Mouse (Mus musculus) naive thymus-derived CD4-positive, alpha-beta T cell, adult 2 months (primary cell): ENCODE data around the gene Acadvl.
"Not testable (repeated sequence)": the region's sequence is repeated elsewhere in the genome, so short reads cannot be mapped to it uniquely, and the experiment has no call there.

Experiments
- DNase-seq: peaks from one replicate; pipeline ENCODE4 v3.0.0-alpha.2; 2011; ENCODE audit warnings: low read depth

Acadvl gene

GRCm38 (mm10) chr11:70027397-70027796 lies 12.2 kb upstream of the Acadvl start:
- peak; percentile 67 for DNase-seq

DNA sequence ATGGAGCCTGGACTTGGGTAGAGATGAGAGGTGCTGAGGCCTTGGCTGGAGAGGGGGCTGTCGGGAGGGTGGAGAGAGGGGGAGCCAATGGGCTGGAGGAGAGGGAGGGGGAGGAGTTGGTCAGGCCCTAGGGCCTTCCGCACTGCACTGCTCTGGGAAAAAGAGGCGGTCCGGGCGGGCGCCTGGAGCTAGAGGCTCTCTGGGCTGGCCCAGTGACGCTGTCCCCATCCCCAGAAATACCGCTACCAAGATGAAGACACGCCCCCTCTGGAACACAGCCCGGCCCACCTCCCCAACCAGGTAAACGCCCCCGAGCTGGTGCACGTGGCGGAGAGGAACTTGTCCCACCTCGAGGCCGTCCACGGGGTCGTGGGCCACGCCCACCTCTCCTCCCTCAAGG lies 11.5 kb upstream of the Acadvl start:
- DNase-seq, result no peak

DNA sequence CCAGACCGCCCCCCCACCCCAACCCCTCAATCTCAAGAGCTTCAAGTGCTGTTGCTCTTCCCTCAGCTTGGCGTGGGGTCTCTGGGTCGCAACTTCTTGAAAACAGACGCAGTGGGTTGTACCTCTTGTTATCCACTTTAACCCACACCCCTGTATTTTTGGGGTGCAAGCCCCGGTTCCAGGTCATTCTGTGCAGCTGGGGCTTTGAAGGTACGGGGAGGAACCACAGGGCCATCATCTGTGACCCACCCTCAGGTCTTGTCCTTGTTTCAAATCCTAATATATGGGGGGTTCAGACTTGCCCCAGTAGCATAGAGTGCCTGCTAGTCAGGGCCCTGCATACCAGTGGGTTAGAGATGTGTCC lies 8.9 kb upstream of the Acadvl start:
- DNase-seq, result no peak

- no peak for DNase-seq
These were observed 8.4 kb upstream of the Acadvl start for GRCm38 (mm10) chr11:70023481-70024150.

DNA sequence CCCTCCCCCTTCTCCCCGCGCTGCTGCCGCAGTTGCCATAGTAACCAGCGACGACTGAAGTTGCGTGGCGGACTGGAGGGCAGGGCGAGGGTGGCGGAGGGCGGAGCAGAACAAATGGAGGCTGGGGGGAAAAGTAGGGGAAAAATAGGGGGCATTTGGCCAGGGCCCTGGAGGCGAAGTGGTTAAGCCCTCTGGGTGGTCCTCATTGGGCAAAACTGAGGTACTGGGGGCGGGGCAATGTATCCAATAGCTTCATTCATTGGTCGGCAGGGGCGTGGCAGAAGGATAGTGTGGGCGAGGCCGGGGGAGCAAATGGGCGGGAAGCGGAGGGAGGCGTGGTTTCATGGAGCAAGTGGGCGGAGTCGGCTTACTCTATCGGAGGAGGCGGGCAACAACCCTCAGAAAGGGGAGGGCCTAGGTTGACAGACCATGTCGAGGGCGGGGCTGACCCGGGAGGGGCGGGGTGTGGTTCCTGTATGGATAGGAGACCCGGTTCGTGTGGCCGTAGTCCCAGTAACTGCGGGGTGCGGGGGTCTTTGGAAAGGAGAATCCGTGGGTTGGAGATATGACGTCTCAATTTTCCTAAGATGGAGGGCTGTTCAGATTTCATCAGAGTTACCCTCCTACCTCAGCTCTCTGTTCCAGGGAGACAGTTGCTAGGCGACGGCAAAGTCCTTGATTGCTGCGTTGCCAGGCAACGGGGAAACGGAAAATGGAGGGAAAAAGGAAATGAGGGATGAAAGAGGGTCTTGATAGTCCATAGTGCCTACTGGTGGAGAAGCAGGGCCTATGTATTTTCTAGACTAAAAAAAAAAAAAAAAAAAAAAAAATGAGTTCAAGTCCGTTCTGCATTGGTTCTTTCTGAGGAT lies 6.3 kb upstream of the Acadvl start:
- peak; percentile 94 for DNase-seq

DNA sequence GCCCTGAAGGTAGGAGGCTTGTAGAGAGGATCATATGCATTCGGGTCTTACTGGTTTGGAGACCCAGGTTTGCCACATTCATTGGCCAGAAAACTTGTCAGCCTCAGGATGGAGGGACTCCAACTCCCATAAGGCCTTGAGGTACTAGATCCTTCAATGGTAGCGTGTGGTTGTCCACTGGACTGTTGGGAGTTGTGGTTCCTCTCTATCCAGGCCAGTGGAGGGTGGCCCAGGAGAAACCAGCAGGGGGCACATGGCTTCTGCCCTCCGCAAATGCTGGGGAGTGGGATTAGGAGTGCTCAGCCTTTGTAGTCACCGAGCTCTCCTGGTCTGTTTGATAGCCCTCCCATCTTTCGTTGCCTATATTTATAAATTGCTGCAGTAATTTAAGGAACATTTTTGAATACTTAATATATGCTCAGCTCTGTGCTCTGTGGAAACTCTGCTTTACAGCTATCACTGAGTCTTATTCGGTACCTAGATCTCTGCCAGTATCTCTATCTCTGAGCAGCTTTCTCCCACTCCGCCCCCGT lies 5.6 kb upstream of the Acadvl start:
- peak; percentile 82 for DNase-seq

DNA sequence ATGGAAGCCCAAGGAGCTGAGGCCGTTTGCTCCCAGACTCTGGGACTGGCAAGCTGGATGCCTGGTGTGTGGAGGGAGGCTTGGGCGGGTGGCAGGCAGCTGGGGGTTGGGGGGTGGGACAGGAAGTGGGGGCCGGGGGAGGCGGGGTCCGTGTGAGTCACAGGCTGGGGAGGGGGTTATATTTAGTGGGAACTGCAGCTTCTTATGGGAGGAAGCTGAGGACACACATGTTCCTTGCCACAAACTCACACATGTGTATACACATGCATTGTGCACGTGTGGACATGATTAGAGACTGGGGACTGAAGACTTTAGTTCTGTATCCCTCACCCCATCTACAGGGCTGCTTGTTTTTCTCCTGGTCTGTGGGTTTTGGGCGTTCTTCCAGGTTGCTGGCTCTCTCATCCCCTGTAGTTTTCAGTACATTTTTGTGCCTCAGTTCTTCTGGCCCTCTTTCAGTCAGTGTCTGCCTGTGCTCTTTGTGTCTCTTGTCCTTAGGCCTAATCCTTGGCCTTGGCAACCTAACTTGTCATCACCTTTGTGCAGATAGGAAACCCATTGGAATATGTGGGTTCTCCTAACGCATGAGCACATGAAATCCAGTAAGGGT lies 4.9 kb upstream of the Acadvl start:
- DNase-seq, result peak; percentile 59

- DNase-seq, result no peak
These were observed 4.3 kb upstream of the Acadvl start for GRCm38 (mm10) chr11:70019495-70020021.

DNA sequence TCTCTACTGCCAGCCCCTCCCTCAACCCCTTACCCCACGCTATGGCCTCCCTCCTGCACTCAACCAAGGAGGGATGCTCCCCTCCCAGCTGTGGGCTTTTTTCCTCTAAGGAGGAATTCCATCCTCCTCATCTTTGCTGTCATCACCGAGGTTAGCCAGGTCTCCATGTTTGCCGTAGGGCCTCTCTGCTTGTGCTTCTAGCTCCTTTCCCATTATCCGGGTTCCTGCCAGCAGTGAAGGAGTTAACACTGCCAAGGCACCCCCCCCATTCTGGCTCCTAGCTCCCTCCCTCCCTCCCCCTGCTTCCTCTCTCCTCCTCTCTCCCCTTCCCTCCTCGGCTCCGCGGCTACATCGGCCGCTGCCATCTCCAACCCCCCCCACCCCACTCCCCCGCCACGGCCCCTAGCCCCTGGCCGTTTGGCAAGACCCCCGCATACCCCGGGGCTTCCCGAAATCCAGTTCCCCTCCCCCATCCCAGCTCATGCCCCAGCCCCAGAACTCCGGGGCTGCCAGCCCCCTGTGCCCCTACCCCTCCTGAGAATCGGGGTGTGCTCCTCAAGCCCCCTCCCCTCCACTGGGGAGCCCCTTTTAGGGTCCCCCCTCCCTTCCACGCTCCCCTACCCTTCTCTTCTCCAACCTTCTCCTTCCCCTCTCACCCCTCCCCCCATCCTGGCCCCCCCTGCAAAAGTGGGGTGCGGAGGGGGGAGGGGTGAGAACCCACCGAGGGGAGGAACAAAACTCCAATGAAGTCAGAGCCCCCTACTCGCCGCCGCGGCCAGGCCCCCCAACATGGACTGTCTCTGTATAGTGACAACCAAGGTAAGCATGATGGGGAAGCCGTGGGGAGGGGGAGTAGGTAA lies 3.1 kb upstream of the Acadvl start:
- peak; percentile 58 for DNase-seq

GRCm38 (mm10) chr11:70017199-70017767 lies 2.1 kb upstream of the Acadvl start:
- no peak for DNase-seq

GRCm38 (mm10) chr11:70016669-70017068 lies 1.5 kb upstream of the Acadvl start, which contains the start of gene Dlg4:
Dlg4 (plus strand) TSS chr11:70016942.
- no peak for DNase-seq

- DNase-seq, result not testable (repeated sequence)
These were observed 966 bp upstream of the Acadvl start for GRCm38 (mm10) chr11:70016177-70016576.

DNA sequence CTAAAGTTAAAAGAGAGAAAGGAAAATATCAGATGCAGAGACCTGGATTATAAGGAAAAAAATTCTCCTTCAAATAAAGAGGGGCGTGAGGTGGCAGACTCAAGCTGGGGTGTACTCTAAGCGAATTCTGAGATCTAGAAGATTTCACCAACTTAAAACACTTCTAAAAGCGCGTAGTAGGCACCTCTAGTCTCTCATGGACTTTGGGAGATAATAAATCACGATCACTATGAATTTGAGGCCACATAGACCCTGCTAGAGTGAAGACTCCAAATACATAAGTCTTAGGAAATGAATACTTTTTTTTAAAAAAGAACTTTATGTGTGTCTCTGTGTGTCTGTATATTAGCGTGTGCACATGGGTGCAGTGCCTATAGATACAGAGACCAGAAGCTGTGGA lies 466 bp upstream of the Acadvl start:
- no peak for DNase-seq

- no peak for DNase-seq
These were observed 1.2 kb downstream of the Acadvl start for GRCm38 (mm10) chr11:70014051-70014450.

GRCm38 (mm10) chr11:70013408-70013807 lies 1.8 kb downstream of the Acadvl start:
- DNase-seq, result no peak

DNA sequence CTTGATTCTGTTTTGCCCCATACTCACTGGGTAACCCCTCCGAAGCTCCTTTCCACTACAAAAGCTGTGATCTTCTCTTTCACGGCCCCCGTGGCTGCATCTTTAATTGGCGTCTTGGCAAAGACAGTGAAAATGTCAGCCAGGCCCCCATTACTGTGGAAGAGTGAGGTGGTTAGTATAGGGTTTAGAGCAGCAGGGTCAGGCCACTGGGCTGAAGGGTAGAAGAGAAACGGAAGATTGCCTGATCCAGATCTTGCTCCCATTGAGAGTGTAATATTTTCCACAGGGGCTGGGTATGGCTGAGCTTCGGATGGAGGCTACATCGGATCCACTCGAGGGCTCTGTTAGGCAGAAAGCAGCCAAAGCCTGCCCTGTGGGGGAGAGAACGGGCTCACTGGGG lies 2.3 kb downstream of the Acadvl start:
- DNase-seq, result no peak

DNA sequence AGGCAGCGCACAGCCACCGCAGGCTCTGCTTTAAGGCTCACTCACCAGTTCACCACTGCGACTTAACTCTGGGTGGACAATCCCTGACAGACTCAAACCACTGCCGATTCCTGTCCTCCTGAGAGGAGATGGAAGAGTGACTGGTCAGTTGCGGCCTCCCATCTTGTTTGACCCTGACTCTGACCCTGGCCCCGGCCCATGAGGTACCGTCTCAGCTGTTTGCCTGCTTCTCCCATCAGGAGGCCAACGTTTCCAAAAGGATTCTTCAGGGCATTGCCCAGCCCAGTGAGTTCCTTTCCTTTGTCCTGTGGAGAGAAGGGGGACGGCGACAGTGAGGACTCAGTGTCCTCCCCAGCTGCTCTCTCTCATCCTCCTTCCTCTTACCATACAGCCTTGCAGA lies 4.2 kb downstream of the Acadvl start:
- no peak for DNase-seq

- DNase-seq, result no peak
These were observed 4.7 kb downstream of the Acadvl start for GRCm38 (mm10) chr11:70010548-70010947.

DNA sequence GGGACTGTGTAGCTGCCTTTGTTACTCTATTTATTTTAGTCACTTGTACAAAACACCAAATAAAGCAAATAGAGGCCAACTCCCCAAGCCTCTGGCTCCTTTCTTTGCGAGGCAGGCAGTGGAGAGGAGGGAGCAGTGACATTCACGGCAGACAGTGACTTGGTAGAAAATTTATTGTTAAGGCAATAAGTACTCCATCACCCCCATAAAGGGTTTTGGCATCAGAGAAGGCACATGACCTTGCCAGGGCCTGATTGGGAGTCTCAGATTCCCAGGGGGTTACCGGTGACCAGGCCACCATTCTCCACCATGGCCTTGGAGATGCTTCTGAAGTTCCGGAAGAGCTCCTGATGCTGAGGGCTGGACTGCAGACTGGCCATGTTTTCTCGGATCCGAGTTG lies 5.2 kb downstream of the Acadvl start:
- DNase-seq, result no peak

- peak; percentile 77 for DNase-seq
These were observed 9.7 kb downstream of the Acadvl start for GRCm38 (mm10) chr11:70005521-70005920.

DNA sequence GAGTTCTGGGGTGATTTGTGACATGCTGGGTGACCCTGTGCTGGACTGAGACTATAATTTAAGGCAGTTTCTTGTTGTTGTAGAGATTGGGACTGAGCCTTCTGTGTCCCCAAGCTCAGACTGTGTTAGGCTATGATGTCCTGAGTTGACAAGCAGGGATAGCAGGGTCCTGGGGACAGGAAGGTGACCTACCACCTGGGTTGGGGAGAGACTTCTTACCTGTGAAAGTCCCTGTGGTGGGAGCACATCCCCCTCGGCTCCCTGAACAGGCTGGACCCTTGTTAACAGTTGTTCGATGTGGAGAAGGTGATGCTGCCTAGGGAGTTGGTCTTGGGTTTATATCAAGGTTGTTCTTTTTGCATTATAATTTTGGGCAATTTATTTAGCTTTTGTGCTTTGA lies 12.7 kb downstream of the Acadvl start:
- no peak for DNase-seq
